Mouse (Mus musculus): ENCODE data around the gene Keap1.

DNA sequence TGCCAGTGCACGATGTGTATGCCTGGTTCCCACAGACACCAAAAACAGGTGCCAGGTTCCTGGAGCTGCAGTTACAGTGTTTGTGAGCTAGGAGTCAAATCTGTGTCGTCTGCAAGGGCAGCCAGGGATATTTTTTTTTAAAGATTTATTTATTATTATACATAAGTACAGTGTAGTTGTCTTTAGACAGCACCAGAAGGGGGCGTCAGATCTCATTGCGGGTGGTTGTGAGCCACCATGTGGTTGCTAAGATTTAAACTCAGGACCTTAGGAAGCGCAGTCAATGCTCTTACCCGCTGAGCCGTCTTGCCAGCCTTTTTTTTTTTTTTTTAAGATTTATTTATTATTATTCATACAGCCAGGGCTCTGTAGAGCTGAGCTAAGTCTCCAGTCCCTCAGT is 49.3 kb downstream of the Keap1 start:
- TF ChIP-seq CTCF (IDR thresholded peaks at IDR 0.05; ENCODE audit: control insufficient read depth, insufficient read depth, low read length): no peak; the same call in 1 of the 2 replicates
- TF ChIP-seq POLR2A (IDR thresholded peaks at IDR 0.05; ENCODE audit: borderline replicate concordance, control insufficient read depth, low read depth, low read length): no peak
